Mouse (Mus musculus): ENCODE results near the gene Ndufc2. TPM values are rescaled to one million over a fixed set of nuclear protein-coding genes. Genes with fewer than 3 reads are reported as not detected.

Ndufc2 gene
- polyA plus RNA-seq, 1 experiment: 89.7 TPM

GRCm38 (mm10) chr7:97375101-97375500 is 24.7 kb upstream of the Ndufc2 start:
- Histone ChIP-seq H3K27me3 (ENCODE audit: control insufficient read depth, insufficient read depth, low read length) (no peaks in the 10 kb centered on the region), H3K36me3 (ENCODE audit: control insufficient read depth, insufficient read depth, low read length) (peaks cover 18% of the 10 kb centered on the region), H3K27ac (ENCODE audit: insufficient read depth, low read depth, low read length) (no peak overlapping the region), H3K4me1 (ENCODE audit: control insufficient read depth, insufficient read depth, insufficient read length, low read length) (peaks cover 3% of the 10 kb centered on the region; the same call in 1 of the 2 replicates), H3K4me3 (ENCODE audit: low read depth, low read length) (no peak overlapping the region)
- TF ChIP-seq POLR2A (IDR thresholded peaks at IDR 0.05; ENCODE audit: low read depth, low read length) (no peak), CTCF (IDR thresholded peaks at IDR 0.05; ENCODE audit: extremely low read depth, insufficient read length, insufficient replicate concordance, low read depth, low read length) (no peak)
- WGBS: 90% methylated on average over 9 of the region's 9 CpGs

DNA sequence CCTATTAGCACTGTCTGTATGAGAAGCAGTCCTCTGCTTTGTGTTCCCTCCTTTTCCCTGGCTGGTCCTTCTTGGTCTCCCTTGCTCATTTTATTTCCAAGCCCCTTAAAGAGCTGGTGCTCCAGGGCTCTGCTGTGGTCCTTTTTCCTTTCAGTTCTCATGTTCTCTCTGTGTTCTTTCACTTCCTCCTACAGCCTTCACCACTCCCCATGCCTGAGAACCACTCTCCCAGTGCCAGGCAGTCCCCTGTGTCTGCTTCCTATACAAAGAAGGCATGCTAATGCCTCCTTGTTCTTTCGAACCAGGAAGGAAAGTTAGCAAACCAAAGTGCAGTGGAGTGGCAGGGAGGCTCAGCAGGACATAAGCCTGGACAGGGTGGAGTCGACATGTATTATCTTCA is 23.9 kb upstream of the Ndufc2 start:
- 22% methylated on average over 2 of the region's 2 CpGs for WGBS
- no peaks in the 10 kb centered on the region for H3K27me3 ChIP-seq (ENCODE audit: control insufficient read depth, insufficient read depth, low read length)
- H3K4me1 ChIP-seq (ENCODE audit: control insufficient read depth, insufficient read depth, insufficient read length, low read length): peaks cover 3% of the 10 kb centered on the region; the same call in 1 of the 2 replicates
- H3K4me3 ChIP-seq (ENCODE audit: low read depth, low read length): no peak overlapping the region
- H3K27ac ChIP-seq (ENCODE audit: insufficient read depth, low read depth, low read length): peak overlapping the region; percentile 0; the same call in 1 of the 2 replicates
- peaks cover 23% of the 10 kb centered on the region for H3K36me3 ChIP-seq (ENCODE audit: control insufficient read depth, insufficient read depth, low read length)
- TF ChIP-seq POLR2A (IDR thresholded peaks at IDR 0.05; ENCODE audit: low read depth, low read length): no peak
- TF ChIP-seq CTCF (IDR thresholded peaks at IDR 0.05; ENCODE audit: extremely low read depth, insufficient read length, insufficient replicate concordance, low read depth, low read length): no peak

GRCm38 (mm10) chr7:97379304-97379703 is 20.5 kb upstream of the Ndufc2 start:
- H3K27me3 ChIP-seq (ENCODE audit: control insufficient read depth, insufficient read depth, low read length): no peaks in the 10 kb centered on the region
- 85% methylated on average over 5 of the region's 5 CpGs for WGBS
- H3K36me3 ChIP-seq (ENCODE audit: control insufficient read depth, insufficient read depth, low read length): peaks cover 36% of the 10 kb centered on the region
- TF ChIP-seq POLR2A (IDR thresholded peaks at IDR 0.05; ENCODE audit: low read depth, low read length): no peak
- no peak for TF ChIP-seq CTCF (IDR thresholded peaks at IDR 0.05; ENCODE audit: extremely low read depth, insufficient read length, insufficient replicate concordance, low read depth, low read length)
- H3K27ac ChIP-seq (ENCODE audit: insufficient read depth, low read depth, low read length): no peak overlapping the region
- H3K4me1 ChIP-seq (ENCODE audit: control insufficient read depth, insufficient read depth, insufficient read length, low read length): peaks cover 3% of the 10 kb centered on the region; the same call in 1 of the 2 replicates
- H3K4me3 ChIP-seq (ENCODE audit: low read depth, low read length): no peak overlapping the region

DNA sequence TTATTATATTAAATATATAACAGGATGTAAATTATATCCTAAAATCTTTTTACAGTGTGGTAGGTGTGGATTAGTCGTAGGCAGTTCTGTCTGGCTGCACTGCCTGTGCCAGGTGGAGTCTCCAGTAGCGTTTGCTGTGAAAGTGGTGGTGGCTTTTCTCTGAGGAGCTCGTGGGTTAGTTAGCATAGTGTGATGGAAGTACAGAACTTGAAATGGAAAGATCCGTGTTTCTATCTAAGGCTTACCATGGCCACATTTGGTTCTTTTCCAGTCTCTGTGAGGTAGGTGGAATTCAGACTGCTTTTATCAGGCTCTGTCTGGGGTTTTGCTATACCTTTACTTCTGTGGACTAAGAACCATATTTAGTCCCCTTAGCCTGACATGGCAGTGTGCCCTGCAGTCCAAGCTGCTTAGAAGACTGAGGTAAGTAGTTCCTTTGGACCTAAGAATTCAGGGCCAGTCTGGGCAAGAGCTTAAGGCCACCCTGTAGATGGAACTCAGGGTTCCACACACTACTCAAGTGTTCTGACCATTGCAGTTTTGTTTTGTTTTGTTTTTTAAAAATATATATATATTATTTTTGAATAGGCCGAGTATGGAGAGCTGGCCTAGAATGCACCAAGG is 19.2 kb upstream of the Ndufc2 start:
- H3K27ac ChIP-seq (ENCODE audit: insufficient read depth, low read depth, low read length): no peak overlapping the region
- no peak overlapping the region for H3K4me3 ChIP-seq (ENCODE audit: low read depth, low read length)
- peaks cover 31% of the 10 kb centered on the region for H3K36me3 ChIP-seq (ENCODE audit: control insufficient read depth, insufficient read depth, low read length)
- 86% methylated on average over 5 of the region's 5 CpGs for WGBS
- no peak for TF ChIP-seq POLR2A (IDR thresholded peaks at IDR 0.05; ENCODE audit: low read depth, low read length)
- TF ChIP-seq CTCF (IDR thresholded peaks at IDR 0.05; ENCODE audit: extremely low read depth, insufficient read length, insufficient replicate concordance, low read depth, low read length): no peak
- H3K4me1 ChIP-seq (ENCODE audit: control insufficient read depth, insufficient read depth, insufficient read length, low read length): peaks cover 4% of the 10 kb centered on the region; the same call in 1 of the 2 replicates
- no peaks in the 10 kb centered on the region for H3K27me3 ChIP-seq (ENCODE audit: control insufficient read depth, insufficient read depth, low read length)

DNA sequence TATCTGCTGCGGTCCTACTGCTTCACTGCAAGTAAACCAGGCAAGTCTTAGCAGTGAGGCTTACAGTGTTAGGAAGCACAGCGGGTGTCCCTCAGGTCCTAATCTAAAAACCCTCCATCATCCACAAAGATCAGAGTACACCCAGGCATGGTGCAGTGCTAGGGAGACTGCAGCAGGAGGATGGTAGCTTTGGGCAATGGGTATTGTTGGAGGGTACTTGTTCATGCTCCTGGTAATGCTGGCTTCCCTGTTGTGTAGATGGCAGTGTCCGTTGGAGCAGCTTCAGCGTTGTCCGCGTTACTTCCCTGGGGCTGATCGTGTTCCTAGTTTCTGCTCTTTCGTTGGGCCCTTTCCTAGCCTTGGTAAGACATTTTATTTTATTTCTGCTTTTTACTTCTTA is 17.1 kb upstream of the Ndufc2 start:
- H3K27me3 ChIP-seq (ENCODE audit: control insufficient read depth, insufficient read depth, low read length): no peaks in the 10 kb centered on the region
- no peak overlapping the region for H3K4me3 ChIP-seq (ENCODE audit: low read depth, low read length)
- 95% methylated on average over 8 of the region's 8 CpGs for WGBS
- no peak overlapping the region for H3K27ac ChIP-seq (ENCODE audit: insufficient read depth, low read depth, low read length)
- H3K36me3 ChIP-seq (ENCODE audit: control insufficient read depth, insufficient read depth, low read length): peaks cover 37% of the 10 kb centered on the region
- peaks cover 5% of the 10 kb centered on the region; the same call in 1 of the 2 replicates for H3K4me1 ChIP-seq (ENCODE audit: control insufficient read depth, insufficient read depth, insufficient read length, low read length)
- TF ChIP-seq POLR2A (IDR thresholded peaks at IDR 0.05; ENCODE audit: low read depth, low read length) (no peak), CTCF (IDR thresholded peaks at IDR 0.05; ENCODE audit: extremely low read depth, insufficient read length, insufficient replicate concordance, low read depth, low read length) (no peak)

- TF ChIP-seq POLR2A (IDR thresholded peaks at IDR 0.05; ENCODE audit: low read depth, low read length): no peak
- TF ChIP-seq CTCF (IDR thresholded peaks at IDR 0.05; ENCODE audit: extremely low read depth, insufficient read length, insufficient replicate concordance, low read depth, low read length): no peak
- Histone ChIP-seq H3K27me3 (ENCODE audit: control insufficient read depth, insufficient read depth, low read length) (no peaks in the 10 kb centered on the region), H3K36me3 (ENCODE audit: control insufficient read depth, insufficient read depth, low read length) (peaks cover 35% of the 10 kb centered on the region), H3K4me3 (ENCODE audit: low read depth, low read length) (no peak overlapping the region), H3K4me1 (ENCODE audit: control insufficient read depth, insufficient read depth, insufficient read length, low read length) (peaks cover 5% of the 10 kb centered on the region; the same call in 1 of the 2 replicates), H3K27ac (ENCODE audit: insufficient read depth, low read depth, low read length) (no peak overlapping the region)
- WGBS: 91% methylated on average over 10 of the region's 10 CpGs
These were observed 16.2 kb upstream of the Ndufc2 start for GRCm38 (mm10) chr7:97383496-97384132.

GRCm38 (mm10) chr7:97386106-97386805 is 13.5 kb upstream of the Ndufc2 start:
- Histone ChIP-seq H3K36me3 (ENCODE audit: control insufficient read depth, insufficient read depth, low read length) (peaks cover 28% of the 10 kb centered on the region), H3K27ac (ENCODE audit: insufficient read depth, low read depth, low read length) (peak overlapping the region; percentile 49), H3K4me3 (ENCODE audit: low read depth, low read length) (no peak overlapping the region), H3K27me3 (ENCODE audit: control insufficient read depth, insufficient read depth, low read length) (no peaks in the 10 kb centered on the region), H3K4me1 (ENCODE audit: control insufficient read depth, insufficient read depth, insufficient read length, low read length) (peaks cover 5% of the 10 kb centered on the region; the same call in 1 of the 2 replicates)
- no peak for TF ChIP-seq CTCF (IDR thresholded peaks at IDR 0.05; ENCODE audit: extremely low read depth, insufficient read length, insufficient replicate concordance, low read depth, low read length)
- no peak for TF ChIP-seq POLR2A (IDR thresholded peaks at IDR 0.05; ENCODE audit: low read depth, low read length)
- WGBS: 88% methylated on average over 7 of the region's 7 CpGs
